8 mouse cellular contexts compared by ENCODE assay signal in the genomic region with DNA sequence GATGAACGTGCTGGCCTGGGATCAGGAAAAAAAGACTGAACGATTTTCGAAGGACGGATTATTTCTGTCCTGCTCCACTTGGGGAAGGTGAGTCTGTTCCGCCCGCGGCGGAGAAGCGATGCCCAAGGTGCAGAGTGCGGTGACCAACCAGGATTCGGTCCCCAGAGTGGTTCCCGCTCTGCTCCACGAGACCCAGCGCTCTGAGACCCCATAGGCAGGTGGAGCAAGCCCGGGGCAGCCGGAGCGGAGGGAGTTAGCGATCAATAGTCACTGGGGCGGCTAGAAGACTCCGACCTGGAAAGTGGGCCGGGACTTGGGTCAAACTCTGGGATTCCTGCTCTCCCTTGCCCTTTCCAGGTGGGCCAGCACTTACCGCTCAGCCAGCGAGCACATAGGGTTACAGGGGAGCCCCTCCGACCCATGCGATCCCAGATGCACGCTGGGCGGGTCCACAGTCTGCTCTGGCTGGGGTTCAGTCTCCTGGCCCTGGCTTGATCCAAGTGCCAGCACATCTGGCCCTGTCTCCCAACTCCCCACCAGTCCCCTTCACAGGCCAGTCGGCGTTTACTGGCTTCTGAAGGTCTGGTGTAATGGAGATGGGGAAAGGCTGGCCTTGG. TPM values are rescaled to one million over a fixed set of nuclear protein-coding genes. Genes with fewer than 3 reads are reported as not detected.
DNase-seq lines count a peak whose midpoint lies in the region; ATAC-seq lines count a peak whose summit lies in the region.

No protein-coding gene starts in this region.

- peak; percentile 44; the same call in 1 of the 2 replicates for ATAC-seq in kidney, embryonic 14.5 days (ENCODE audit: low FRiP score, low TSS enrichment)
- no peak; the same call in 1 of the 2 replicates for ATAC-seq in hindbrain, embryonic 13.5 days (ENCODE audit: low FRiP score)
- ATAC-seq in midbrain, embryonic 15.5 days (replicated peaks): 0 out of 2 replicates have a peak, but pooled peaks have one; percentile 50
- ATAC-seq in cerebellum, adult (ENCODE audit: insufficient number of reproducible peaks, low FRiP score, low TSS enrichment): no peak

- H3K27ac ChIP-seq in kidney, embryonic 14.5 days (ENCODE audit: low read depth, low read length): no peak overlapping the region
- H3K27ac ChIP-seq in hindbrain, embryonic 13.5 days: no peak overlapping the region
- no peak overlapping the region for H3K27ac ChIP-seq in midbrain, embryonic 15.5 days

- peak overlapping the region; percentile 46 for H3K4me3 ChIP-seq in kidney, embryonic 14.5 days (ENCODE audit: low read length)
- peak overlapping the region; percentile 39 for H3K4me3 ChIP-seq in hindbrain, embryonic 13.5 days
- peak overlapping the region; percentile 37 for H3K4me3 ChIP-seq in midbrain, embryonic 15.5 days

- no peaks in the 10 kb centered on the region for H3K36me3 ChIP-seq in kidney, embryonic 14.5 days (ENCODE audit: control insufficient read depth, insufficient read depth, low read length)
- H3K36me3 ChIP-seq in hindbrain, embryonic 13.5 days: no peaks in the 10 kb centered on the region
- H3K36me3 ChIP-seq in midbrain, embryonic 15.5 days (replicated peaks): no peaks in the 10 kb centered on the region

- H3K9ac ChIP-seq in kidney, embryonic 14.5 days (ENCODE audit: low read depth, low read length): peak overlapping the region; percentile 52; the same call in 1 of the 2 replicates
- H3K9ac ChIP-seq in hindbrain, embryonic 13.5 days: peak overlapping the region; percentile 59
- peak overlapping the region; percentile 23 for H3K9ac ChIP-seq in midbrain, embryonic 15.5 days

- H3K4me1 ChIP-seq in kidney, embryonic 14.5 days (ENCODE audit: control insufficient read depth, insufficient read depth, low read length): 0 out of 2 replicates have a peak, but pooled peaks cover 8% of the 10 kb centered on the region
- peaks cover 12% of the 10 kb centered on the region for H3K4me1 ChIP-seq in hindbrain, embryonic 13.5 days (replicated peaks)
- H3K4me1 ChIP-seq in midbrain, embryonic 15.5 days: peaks cover 12% of the 10 kb centered on the region

- peak overlapping the region; percentile 81 for H3K4me2 ChIP-seq in kidney, embryonic 14.5 days (replicated peaks; ENCODE audit: low read depth, low read length)
- peak overlapping the region; percentile 65 for H3K4me2 ChIP-seq in hindbrain, embryonic 13.5 days
- H3K4me2 ChIP-seq in midbrain, embryonic 15.5 days: peak overlapping the region; percentile 87

- DNase-seq in kidney, adult 8-10 months: no peak
- DNase-seq in embryo, embryonic 10 days (ENCODE audit: low spot score): peak; percentile 33
- no peak for DNase-seq in spleen, postnatal 36 days (ENCODE audit: low spot score in 2 of 2)
- DNase-seq in thymus, adult 18-20 months: no peak

- WGBS in kidney, embryonic 14.5 days: 4% methylated on average over 29 of the region's 29 CpGs
- WGBS in hindbrain, embryonic 13.5 days: 2% methylated on average over 29 of the region's 29 CpGs
- 2% methylated on average over 29 of the region's 29 CpGs for WGBS in midbrain, embryonic 15.5 days

- H3K27me3 ChIP-seq in kidney, embryonic 14.5 days (ENCODE audit: control insufficient read depth, insufficient read depth, low read length): peaks cover 13% of the 10 kb centered on the region
- H3K27me3 ChIP-seq in hindbrain, embryonic 13.5 days: peaks cover 40% of the 10 kb centered on the region
- peaks cover 27% of the 10 kb centered on the region; the same call in 1 of the 2 replicates for H3K27me3 ChIP-seq in midbrain, embryonic 15.5 days (replicated peaks)

- no peaks in the 10 kb centered on the region for H3K9me3 ChIP-seq in kidney, embryonic 14.5 days (ENCODE audit: control insufficient read depth, low read length)
- H3K9me3 ChIP-seq in hindbrain, embryonic 13.5 days: no peaks in the 10 kb centered on the region
- H3K9me3 ChIP-seq in midbrain, embryonic 15.5 days: no peaks in the 10 kb centered on the region

RNA-seq across cellular contexts. Expression of a gene that starts 1.4 kb away (rescaled TPM):
- polyA plus RNA-seq in kidney, embryonic 14.5 days (2014; fragmentation: Nextera tagmentation; extraction: Ambion mirVana): 3.2 and 5.2 TPM in 2 replicates
- polyA plus RNA-seq in hindbrain, embryonic 13.5 days (2015; fragmentation: Nextera tagmentation; extraction: Ambion mirVana): 1.3 and 1.5 TPM in 2 replicates
- 0.68 and 1.1 TPM in 2 replicates for polyA plus RNA-seq in midbrain, embryonic 15.5 days (2015; fragmentation: Nextera tagmentation; extraction: Ambion mirVana)

Comparison
In these comparisons a context has a peak if more than half of its experiments do, and no peak if none do; other contexts are left out.
1. ATAC-seq: peak in kidney, embryonic 14.5 days (single experiment) and midbrain, embryonic 15.5 days (single experiment); none in hindbrain, embryonic 13.5 days (single experiment) and cerebellum, adult (single experiment).
2. Peak in every context shown above with its lines, with median percentiles within 50 percentile points of each other: H3K4me2 ChIP-seq, H3K4me3 ChIP-seq and H3K9ac ChIP-seq.